Mouse (Mus musculus): ENCODE measurements around the gene Fgfr2.

Fgfr2 gene

DNA sequence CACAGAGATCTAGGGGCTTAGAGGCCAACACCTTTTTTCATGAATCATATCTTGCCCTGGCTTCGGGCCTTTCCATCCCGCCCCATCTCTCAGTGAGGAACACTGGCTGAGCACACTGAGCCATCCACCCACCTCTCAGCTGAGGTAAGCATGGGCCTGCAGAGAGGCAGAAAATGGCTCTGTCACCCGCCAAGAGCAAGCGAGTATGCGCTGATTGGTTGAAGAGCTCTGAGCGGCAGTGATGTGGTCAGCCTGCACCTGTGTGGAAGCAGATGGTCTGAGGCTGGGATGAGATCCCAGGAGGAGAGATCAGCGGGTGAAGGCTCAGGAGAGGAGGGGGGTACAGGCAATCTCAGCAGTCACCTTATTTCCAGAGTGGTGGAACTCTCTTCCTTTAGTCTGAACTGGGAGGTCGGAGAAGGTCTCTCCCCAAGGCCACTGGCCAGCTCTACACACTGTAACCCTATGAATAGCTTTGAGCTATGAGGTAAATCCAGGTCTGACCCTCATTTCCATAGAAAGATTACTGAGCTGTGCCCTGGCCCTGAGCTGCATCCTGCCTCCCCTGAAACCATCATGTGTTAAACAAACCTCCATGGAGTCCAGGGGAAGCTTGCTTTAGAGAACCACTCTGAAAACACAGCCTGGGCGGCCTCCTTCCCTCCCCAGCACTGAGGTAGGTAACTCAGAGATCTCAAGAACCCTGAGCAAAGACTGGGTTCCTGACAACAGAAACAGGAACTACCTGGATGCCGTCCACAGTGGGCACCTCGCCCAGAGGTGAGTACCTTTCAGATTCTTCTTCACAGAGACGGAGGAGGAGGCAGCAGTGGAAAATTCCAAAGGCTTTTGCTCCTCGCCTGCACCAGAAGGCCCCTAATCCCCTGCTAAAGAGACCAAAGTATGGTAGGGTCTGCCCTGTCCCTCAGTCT is 316.0 kb downstream of the Fgfr2 start:
- no peak for DNase-seq (ENCODE audit: low read depth in 1 of 2, low spot score in 2 of 2)

- DNase-seq (ENCODE audit: low read depth in 1 of 2, low spot score in 2 of 2): no peak
Observed at GRCm38 (mm10) chr7:132806286-132806685, 316.9 kb downstream of the Fgfr2 start.

DNA sequence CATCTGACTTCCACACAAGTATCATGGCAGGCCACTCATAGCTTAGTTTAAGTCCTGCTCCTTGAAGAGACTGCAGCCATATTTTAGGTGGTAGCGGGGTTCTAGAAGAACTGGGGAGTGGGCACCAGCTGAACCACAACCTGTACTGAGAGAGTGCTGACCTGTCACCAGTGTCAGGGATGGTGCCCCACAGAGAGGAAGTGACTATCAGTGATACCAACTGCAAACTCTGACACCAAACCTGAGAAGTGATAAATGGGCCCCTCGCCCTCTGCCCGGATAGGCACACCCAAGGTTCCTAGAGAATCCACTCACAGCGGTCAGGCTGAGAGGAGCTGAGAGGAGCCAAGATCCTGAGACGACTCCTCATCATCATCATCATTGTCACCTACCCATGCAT is 318.2 kb downstream of the Fgfr2 start:
- DNase-seq (ENCODE audit: low read depth in 1 of 2, low spot score in 2 of 2): no peak

DNA sequence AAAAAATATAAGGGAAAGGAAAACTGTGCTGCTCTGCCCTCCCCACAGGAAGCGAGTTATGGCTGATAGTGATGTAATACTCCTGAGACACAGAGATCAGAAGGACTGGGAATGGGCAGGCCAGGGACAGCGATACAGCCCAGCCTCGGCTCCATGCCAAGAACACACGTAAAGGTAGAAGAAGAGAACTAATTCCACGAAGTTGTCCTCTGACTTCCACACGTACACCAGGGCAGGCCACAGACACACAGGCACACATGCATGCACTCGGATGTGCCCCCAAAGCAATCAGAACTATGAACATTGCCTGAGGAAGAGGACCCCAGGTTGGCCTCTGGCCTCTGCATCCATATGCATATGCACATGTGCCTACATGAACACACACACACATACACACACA is 318.7 kb downstream of the Fgfr2 start:
- DNase-seq (ENCODE audit: low read depth in 1 of 2, low spot score in 2 of 2): no peak

GRCm38 (mm10) chr7:132803962-132804361 is 319.2 kb downstream of the Fgfr2 start:
- DNase-seq (ENCODE audit: low read depth in 1 of 2, low spot score in 2 of 2): peak in 1 of 2 experiments; percentile 59

DNA sequence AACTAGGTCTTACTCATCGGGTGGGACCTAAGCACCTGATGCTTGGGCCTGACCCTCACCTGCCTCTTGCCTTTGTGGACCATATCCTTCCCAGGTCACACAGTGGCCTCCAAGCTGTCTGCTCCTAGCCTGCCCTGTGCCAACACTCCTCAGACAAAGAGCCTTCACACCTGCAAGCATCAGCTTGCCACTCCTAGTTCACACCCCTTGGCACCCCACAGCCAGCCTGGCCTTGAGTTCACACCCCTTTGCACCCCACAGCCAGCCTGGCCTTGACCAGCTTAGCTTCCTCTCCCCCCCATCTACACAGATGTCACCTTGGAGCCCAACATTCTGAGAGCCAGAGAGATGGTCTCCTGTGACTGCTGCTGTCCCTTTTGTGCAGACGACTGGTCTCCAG is 319.8 kb downstream of the Fgfr2 start:
- no peak for DNase-seq (ENCODE audit: low read depth in 1 of 2, low spot score in 2 of 2)

GRCm38 (mm10) chr7:132802691-132803090 is 320.5 kb downstream of the Fgfr2 start:
- no peak for DNase-seq (ENCODE audit: low read depth in 1 of 2, low spot score in 2 of 2)

- no peak for DNase-seq (ENCODE audit: low read depth in 1 of 2, low spot score in 2 of 2)
Observed at GRCm38 (mm10) chr7:132802066-132802465, 321.1 kb downstream of the Fgfr2 start.

GRCm38 (mm10) chr7:132801509-132801908 is 321.6 kb downstream of the Fgfr2 start:
- no peak for DNase-seq (ENCODE audit: low read depth in 1 of 2, low spot score in 2 of 2)

- DNase-seq (ENCODE audit: low read depth in 1 of 2, low spot score in 2 of 2): no peak
Observed at GRCm38 (mm10) chr7:132800868-132801267, 322.3 kb downstream of the Fgfr2 start.

DNA sequence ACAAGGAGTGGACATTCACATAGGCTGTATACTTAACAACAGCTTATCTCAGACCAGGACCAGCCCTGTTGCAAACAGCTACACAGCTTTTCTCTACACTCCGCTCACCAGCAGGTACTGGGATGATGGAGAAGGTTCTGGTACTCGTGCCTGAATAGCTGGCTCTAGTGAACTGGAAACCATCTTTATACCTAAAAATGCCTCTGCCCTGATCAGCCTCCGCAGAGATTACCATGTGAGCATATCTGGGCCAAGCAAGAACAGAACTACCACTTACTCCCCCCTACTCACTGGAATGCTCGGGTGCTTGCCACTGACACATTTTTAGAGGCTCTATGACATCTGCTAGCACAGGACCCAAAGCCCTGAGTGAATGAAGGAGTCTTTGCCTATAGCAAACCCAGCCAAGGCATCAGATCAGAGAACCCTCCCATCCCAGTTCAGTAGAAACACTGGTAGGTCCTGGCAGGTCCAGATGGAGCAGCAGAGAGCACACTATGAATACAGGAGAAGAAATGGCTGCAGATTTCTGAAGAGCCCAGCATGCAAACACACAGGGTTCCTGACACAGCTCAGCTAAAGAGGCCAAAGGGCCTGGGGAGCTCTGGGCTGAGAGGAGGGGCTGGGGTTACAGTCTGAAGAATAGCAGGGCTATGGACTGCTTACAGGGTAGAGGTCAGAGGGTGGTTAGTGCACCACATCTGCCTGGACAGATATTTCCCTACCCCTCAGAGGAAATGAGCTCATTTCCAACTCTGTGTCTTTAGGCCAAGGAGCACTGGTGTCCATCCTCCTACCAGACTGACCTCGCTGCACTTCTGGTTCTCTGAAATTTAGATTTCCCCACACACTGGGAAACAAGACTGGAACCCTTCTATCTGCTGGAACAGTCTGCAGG is 323.8 kb downstream of the Fgfr2 start:
- no peak for DNase-seq (ENCODE audit: low read depth in 1 of 2, low spot score in 2 of 2)

GRCm38 (mm10) chr7:132795141-132795540 is 328.0 kb downstream of the Fgfr2 start:
- DNase-seq (ENCODE audit: low read depth in 1 of 2, low spot score in 2 of 2): no peak

- DNase-seq (ENCODE audit: low read depth in 1 of 2, low spot score in 2 of 2): no peak
Observed at GRCm38 (mm10) chr7:132793467-132793866, 329.7 kb downstream of the Fgfr2 start.

DNA sequence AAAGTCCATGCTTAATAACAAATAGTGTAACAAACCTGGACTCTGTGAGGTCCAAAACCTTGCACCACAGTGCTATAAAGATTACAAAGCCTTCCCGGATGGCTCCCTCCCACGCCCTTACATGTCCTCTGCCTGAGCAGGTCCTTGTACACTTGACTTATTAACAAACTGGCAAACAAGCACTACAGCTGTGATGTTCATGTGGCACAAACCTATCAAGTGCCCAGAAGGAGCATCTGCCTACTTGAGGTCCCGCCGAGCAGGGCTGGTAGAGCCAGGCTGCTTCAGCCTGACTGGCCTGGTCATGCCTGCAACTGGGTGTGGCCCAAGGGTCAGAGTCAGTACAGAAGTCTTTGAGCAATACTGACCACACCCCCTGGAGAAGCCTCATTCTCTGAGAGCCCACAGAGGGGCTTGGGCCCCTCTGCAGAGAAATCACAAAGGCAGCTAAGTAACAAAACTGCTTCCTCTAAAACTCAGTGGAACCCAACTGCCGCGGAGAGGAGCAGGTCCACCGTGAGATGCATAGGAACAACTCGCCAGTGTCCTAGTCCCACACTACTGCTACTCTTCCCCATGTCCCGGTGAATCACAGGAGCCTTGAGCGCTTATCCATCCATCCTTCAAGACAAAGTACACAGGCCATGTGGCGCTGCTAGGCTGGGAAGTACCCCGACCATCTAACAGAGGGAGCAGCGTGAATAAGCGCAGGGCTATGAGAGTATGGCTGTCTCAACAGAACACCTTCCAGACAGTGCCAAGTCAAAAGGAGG is 332.5 kb downstream of the Fgfr2 start:
- no peak for DNase-seq (ENCODE audit: low read depth in 1 of 2, low spot score in 2 of 2)

DNA sequence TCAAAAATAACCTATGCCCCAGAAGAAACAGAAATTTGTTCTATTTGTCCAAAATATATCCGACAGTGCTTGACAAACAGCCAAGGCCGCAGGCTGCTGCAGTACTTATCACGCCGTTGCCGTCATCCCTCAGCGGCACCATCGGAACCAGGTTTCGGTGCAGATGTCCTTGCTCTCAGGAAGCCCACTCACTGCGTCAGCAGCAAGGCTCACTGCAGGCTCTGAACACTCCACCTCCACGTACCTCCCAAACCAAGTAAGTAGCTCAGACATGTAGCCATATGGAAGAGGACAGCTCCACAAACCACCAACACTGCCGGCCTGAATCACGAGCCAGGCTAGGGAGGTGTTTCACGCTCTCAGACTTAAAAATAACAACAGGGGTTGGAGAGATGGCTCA is 334.3 kb downstream of the Fgfr2 start:
- no peak for DNase-seq (ENCODE audit: low read depth in 1 of 2, low spot score in 2 of 2)

- no peak for DNase-seq (ENCODE audit: low read depth in 1 of 2, low spot score in 2 of 2)
Observed at GRCm38 (mm10) chr7:132787496-132788190, 335.5 kb downstream of the Fgfr2 start.

GRCm38 (mm10) chr7:132787022-132787421 is 336.1 kb downstream of the Fgfr2 start:
- no peak for DNase-seq (ENCODE audit: low read depth in 1 of 2, low spot score in 2 of 2)

DNA sequence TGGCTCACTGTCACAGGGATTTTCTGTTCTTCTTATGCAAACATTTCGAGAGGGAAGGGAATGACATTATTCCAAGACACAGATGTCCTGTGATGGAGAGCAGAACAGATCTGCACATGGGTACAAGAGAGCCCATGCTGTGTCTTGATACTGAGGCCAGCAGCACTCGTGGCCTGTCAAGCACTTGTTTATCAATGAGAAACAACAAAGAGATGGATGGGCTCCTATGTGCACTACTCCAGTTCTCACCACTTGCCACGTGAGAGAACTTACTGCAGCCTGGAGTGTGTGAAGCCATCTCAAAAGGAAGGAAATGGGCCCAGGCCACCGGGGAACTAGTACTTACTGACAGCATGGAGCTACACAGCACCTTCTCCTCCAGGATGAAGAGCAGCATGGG is 336.6 kb downstream of the Fgfr2 start:
- no peak for DNase-seq (ENCODE audit: low read depth in 1 of 2, low spot score in 2 of 2)

GRCm38 (mm10) chr7:132786011-132786410 is 337.1 kb downstream of the Fgfr2 start:
- DNase-seq (ENCODE audit: low read depth in 1 of 2, low spot score in 2 of 2): no peak

GRCm38 (mm10) chr7:132784101-132784500 is 339.0 kb downstream of the Fgfr2 start:
- no peak for DNase-seq (ENCODE audit: low read depth in 1 of 2, low spot score in 2 of 2)

- DNase-seq (ENCODE audit: low read depth in 1 of 2, low spot score in 2 of 2): no peak
Observed at GRCm38 (mm10) chr7:132781850-132782249, 341.3 kb downstream of the Fgfr2 start.

Measured in monocyte, adult 2 months (primary cell).